Mouse (Mus musculus) CD4-positive, CD25-positive, alpha-beta regulatory T cell, adult 4 months (primary cell): ENCODE data around the gene Mtx2. TPM values are rescaled to one million over a fixed set of nuclear protein-coding genes. Genes with fewer than 3 reads are reported as not detected.
A peak's percentile ranks its signal among the peaks of the same experiment; 100 is the strongest.

Source experiments
- ATAC-seq: one replicate; pipeline ENCODE4 v1.8.0; 2017
- polyA plus RNA-seq, 2 experiments: library from polyadenylated mRNA; unstranded; fragments of 100-300 nt; shearing (Covaris generic); gene quantifications; one replicate each; pipeline ENCODE4 v1.2.1; 2017

The Mtx2 gene
- 10 to 100 TPM; 12.1 to 16.8 TPM for polyA plus RNA-seq

DNA sequence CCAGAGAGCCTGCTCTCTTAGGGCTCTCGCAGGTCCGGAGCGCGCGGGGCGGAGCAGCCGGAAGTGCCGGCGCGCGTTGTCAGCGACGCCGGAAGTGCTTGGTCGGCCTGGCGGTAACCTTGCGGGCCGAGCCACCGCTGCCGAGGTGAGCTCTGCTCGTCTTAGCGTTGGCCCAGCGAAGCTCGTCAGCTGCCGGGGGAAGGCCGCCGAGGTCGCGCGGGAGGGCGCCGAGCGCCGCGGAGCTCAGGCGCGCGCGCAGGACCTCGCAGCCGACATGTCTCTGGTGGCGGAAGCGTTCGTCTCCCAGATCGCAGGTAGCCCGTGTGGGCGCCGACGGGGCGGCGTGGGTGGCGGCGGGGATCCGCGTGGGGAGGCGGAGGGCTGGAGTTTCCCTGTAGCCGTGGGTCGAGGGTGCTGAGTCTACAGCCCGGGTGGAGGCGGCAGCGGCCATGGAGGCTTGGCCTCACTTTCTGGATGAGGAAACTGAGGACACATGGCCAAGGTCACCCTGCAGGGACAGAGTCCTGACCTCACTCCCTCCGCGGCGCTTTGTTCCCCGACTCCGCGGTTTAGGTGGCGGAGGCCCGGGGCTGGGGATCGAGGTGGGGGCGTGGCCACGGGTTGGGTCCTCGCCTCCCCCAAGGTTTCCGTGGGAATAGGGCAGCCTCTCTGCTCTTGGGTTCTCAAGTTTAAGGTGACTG, at the start of gene Mtx2:
TSS of gene Mtx2 (plus strand) at position 74 of the 701 bp plus-strand sequence.
- ATAC-seq: peak; percentile 80

DNA sequence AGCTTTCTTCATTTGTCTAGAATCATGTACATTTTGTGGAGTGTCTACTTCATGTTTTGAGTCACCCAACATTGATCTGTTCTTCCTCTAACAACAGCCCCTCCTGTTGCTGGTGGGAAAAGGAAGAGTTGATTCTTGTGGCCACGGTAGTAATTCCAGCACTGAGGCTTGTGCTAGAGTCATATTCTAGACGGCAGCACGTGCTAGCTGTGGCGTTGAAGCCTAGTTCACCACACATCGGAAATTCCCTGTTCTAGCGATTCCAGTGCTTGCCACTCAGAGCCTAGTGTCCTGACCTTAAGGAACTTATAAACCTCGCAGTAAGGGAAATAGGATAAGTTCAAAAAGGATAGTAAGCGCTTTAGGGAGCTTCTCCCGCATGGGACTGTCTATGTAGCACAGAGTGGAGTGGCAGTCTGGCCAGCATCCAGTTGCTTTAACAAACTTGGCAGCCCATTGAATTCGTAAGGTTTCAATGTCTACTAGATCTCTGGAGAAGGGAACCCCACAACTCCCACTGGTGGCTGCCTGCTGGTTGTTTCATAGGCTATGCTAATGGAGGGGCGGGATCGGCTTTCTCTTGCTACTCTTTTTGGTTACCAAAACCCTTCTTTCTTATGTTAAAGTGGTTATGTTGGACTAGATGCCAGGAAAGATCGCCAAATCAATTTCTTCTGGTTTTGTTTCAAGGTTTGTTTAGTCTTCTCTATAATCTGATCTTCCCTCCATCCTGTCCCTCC, 47.9 kb upstream of the Mtx2 start:
- ATAC-seq: no peak

DNA sequence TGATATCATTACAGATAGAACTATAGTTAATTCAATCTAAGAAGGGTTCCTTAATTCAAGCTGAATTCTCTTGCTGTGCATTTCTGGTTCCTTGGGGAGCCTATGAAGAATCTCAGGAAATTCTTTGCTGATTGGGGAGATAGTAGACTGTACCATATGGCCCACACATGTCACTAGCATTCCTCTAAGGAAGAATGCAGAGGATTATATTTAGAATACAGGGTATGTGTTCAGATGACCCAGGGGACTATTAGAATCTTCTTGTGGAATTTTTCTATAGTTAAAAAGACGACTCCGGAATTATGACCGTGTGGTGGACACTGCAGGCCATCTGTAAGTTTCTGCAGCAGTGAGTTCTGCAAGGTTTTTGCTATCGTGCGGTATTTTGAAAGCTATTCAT, 44.2 kb upstream of the Mtx2 start:
- ATAC-seq: no peak

DNA sequence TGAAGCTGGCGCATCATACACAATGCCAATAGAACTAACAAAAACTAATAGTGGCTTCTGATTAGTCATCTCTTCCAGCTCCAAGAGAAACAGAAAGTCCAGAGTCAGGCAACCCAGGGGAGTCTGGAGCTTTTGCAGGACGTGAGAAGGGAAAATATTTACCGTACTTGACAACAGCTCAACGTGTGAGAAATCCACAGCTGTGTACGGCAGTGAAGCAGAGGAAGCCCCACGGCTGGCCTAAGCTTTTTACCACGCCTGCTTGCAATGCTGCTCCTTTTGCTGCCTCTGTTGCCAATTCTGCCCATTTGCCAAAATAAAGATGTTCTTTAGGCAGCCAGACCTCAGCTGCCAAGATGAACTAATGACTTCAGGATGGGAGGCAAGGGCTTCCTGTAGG, 30.1 kb upstream of the Mtx2 start:
- ATAC-seq: no peak

DNA sequence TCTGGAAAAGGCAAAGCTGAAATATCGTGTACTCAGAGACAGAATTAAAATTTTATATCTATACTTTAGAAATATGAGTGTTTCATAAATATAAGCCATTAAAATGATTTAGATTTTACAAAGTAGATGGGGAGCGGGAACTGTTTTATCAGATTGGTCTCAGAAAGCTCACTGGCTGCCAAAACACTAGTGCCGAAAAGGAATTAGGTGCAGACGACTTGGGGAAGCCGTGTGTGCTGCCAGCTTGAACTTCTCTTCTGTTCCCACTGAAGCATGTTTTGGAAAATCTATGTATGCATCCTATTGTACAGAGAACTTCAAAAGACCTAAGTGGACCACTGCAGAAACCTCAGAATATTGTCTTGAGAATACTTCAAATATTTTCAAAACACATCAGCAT, 17.2 kb upstream of the Mtx2 start:
- ATAC-seq: no peak

DNA sequence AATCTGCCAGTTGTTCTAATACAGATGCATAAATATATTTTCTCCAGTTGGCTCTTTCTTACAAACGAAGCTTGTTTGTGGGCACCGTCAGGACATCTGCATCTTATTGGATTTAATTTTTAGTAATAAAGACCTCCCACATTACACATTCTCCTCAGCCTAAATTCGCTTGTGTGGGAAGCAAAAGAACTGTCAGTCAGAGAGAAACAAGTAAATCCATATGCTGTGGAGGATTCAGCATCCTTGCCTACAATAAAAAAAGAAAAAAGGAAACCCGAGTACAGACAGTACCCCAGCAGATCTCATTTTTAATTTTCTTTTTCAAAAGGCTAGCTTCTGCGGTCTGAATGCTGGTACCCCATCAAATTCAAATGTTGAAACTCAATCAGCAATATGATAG, 2.9 kb upstream of the Mtx2 start:
- no peak for ATAC-seq

DNA sequence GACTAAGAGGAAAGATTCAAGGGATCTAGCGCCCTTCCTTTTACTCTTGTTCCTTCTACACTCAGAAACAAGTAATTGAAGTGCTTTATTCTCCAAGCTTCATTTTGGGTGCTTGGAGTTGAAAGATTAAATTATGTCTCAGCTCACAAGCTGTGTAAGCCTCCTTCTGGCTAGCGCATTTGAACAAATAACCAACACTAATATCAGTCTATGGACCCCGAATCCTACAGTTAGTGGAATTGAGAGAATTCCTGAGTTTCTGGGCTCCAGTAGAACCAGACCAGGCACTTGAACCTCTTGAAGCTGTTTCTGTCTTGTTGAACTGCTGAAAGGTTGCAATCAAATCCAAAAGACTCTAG, 253 bp upstream of the Mtx2 start:
- ATAC-seq: no peak

DNA sequence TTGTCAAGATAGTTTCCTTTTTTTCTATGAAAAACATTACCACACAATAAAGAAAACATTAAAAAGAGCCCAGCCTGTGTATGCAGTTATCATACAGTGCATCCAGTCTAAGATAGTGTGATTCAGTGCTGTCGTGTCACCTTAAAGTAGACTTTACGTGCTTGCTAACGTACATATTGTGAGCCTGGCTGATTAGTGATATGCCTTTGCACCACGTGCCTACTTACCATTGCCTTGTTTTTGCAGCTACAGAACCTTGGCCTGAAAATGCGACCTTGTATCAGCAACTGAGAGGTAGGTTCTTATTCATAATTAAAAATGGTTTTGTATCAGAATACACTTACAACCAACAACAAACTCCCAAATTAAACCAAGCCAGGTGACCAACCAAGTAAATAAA, 21.4 kb downstream of the Mtx2 start:
- no peak for ATAC-seq

DNA sequence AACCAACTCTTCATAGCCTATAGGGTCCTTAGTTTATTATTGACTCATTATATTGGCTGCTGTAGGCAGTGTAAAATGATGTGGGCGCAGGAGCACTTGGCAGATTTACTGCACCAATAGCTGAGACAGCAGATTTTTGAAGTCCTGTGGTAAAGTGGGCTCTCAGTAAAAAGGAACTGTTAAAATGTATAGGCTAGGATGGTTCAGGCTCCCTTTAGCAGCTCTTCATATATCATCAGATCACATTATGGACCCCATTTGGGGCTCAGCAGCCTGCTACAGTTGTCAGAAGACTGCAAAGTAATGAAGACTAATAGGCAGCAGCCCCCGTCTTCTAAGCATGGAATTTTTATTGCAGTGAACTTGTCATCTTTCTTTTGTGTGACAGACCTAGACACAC, 21.9 kb downstream of the Mtx2 start:
- ATAC-seq: no peak

DNA sequence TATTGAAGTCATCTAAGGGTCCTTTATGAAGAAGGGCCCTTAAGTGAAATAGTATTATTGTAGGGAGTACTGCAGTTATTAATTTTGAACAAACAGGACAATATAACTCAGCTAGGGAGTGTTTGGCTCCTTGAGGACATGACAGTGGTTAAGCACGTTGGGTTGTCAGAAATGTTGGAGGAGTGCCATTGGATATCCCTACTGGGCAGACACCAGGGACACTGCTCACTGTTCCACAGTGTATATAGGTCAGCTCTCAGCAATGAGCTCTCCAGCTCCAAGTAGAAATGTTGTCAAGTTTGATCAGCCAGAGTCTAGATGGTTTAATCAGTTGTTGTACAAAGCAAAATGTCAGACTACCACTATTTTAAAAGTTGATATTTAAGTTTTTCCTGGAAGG, 24.4 kb downstream of the Mtx2 start:
- no peak for ATAC-seq

DNA sequence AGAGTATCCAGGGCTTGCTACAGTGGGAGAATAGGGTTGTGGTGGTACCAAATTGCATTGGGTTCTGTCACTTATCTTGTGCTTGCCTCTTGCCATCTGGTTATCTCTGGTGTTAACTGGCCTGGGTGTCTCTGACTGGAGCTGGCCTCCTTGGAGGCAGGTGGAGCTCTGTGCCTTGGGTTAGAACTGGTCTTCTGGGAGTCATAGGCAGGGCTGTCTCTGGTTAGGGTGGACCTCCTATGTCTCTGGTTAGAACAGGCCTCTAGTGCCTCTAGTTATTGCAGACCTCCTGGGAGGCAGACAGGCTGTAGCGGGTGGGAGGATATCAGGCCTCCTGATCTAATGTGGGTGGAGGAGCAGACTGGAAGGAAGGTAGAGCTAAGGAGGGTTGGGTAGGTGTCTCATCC, 36.5 kb downstream of the Mtx2 start:
- ATAC-seq: no peak

DNA sequence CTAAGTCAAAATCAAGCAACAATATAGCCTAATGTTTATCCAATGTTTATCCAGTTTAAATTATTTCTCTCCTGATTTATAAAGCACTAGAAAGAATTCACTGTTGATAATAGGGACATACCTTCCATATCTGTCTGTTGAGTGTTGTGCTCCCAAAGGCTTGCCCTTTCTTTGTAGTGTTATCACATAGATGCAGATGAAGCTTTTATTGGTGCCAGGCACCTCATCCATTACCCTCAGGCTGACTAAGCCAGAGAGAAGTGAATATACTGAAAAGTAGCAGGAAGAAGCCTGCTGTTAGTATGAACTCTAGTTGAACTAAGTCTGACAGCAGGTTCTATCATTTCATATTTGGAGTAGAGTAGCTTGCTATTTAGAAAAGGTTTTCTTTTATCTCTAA, 39.8 kb downstream of the Mtx2 start:
- ATAC-seq: no peak

DNA sequence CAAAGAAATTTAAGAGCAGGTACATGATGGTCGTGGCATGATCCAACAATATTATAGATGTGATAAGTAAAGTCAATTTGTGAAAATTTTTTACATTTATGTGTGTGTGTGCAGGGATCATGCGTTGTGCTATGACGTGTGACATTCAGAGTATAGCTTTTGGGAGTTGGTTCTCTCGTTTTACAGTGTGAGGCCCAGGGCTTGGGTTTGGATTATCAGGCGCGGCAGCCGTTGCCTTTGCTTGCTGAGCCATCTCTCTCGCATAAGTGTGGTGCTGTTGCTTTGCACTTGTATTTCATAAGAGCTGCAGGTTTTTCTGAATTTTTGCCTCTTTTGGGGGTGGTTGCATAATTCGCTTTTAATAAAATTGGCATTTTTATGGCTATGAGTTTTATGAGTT, 48.4 kb downstream of the Mtx2 start:
- no peak for ATAC-seq

DNA sequence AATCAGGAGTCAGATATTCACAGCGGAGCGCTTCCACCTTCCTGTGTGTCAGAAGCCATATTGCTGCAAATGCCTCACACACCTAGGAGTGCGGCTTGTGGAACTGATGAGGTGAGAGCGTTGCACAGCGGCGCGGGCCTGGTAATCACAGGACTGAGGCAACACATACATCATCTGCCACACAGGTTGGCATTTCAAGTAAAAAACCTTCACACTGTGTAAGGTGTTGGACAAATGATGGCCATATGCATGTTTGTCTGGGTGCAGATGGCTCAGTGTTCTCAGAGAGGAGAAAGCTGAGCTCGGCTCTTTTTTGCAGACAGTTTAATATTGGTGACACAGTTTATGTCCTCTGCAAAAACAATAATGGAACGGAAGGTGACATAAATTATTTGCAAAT, 58.8 kb downstream of the Mtx2 start:
- ATAC-seq: no peak

DNA sequence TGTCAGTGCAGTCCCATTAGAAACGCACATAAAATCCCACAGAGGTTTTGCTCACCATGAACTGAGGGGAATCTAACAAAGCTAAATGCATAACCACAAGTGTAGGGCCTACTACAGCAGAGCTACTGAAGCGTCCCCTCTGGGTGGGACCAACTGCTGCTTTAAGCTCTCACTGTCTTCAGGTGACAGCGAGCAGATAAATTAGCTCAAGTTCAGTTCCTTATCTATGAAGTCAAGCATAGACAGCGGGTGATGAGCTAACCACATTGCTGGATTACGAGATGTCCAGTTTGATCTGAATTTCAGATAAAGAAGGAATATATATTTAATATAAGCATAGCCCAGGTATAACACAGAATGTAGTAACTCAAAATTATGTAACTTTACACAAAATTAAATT, 66.3 kb downstream of the Mtx2 start:
- ATAC-seq: no peak

DNA sequence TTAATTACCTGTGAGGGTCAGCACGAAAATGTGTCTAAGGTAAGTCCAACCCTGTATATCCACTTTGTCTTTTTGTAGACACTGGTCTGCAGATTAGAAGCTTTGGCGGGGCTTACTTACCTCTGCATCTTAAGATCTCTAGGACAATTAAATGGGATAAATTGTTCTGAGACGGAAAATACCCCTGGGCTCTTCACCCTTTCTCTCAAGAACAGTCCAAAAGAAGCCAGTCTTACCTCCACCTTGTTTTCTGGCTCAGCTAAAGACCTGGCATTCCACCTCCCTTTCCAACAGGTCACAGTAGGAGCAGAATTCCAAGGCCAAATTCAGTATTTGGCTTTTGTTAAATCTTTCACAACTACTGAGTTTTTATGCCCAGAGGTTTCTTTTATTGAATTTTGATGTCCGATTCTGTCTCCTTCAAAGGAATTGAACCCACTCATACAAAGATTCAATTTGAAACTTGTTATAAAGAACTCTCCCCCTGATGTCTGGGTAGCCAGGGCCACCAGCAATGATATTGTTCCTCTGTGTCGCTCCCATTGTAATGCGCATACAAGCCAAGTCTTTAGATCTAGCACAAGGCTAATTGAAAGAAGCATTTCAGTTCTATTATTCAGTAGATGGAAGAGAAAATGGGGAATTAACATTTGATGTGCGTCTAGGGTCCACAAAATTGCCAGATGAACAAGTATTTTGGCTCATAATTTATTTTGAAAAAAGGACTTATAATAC, 67.4 kb downstream of the Mtx2 start:
- no peak for ATAC-seq

DNA sequence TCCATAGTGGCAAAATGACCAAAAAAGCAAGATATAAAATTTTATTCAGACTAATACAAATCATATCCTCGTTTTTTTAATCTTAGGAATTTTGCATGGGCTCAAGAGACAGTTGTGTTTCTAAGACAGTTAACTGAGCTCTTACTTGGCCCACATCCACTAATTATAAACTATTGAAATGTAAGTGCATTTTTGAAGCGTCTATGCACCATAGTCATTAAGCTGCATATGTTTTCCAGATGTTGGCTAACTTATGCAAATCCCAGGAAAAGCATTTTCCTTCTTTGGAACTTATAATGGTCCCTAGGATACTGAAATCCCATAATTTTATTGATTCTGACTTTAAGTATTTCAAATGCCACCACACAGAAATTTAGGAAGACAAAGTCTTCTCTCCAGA, 68.5 kb downstream of the Mtx2 start:
- no peak for ATAC-seq

DNA sequence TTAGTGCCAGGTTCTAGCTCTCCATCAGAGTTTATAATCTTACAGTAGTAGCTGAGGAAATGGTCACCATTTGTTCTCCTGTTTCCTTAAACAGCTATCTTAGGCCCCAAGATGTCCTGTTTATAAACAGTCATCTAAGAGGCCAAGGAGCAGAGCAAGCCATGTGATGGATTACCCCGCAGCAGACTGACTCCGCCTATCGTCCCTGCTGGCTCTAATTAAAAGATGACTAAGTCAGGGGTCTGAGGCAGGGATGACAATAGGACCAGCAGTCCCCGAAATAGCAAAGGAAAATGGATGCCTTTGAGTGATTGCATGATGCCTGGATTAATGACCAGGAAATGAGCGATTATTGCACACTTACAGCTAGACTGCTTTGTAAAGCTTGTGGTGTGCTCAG, 74.4 kb downstream of the Mtx2 start:
- no peak for ATAC-seq

DNA sequence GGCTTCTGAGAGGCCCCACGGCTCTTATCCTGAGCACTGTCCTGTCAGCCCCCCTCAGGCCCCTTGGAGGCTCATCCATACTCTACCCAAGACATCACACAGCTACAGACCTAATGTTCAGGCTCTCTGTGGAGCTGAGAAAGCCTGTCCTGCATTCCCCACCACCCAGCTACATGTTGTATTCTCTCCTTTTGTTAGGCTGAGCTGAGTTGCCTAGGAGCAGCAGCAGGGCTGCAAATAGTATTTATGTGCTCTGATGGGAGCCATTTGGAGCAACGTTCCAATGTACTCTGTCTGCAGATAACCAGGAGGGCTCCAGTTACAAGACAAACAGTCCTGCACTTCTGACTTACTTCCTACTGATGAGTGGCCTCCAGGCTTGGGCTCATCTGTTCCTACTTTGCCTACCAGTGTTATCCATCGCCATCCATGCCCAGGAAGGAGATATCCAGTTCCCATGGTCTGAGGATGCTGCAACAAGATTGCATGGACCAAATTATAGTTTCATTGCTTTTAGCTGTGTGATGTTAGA, 76.2 kb downstream of the Mtx2 start:
- ATAC-seq: no peak

DNA sequence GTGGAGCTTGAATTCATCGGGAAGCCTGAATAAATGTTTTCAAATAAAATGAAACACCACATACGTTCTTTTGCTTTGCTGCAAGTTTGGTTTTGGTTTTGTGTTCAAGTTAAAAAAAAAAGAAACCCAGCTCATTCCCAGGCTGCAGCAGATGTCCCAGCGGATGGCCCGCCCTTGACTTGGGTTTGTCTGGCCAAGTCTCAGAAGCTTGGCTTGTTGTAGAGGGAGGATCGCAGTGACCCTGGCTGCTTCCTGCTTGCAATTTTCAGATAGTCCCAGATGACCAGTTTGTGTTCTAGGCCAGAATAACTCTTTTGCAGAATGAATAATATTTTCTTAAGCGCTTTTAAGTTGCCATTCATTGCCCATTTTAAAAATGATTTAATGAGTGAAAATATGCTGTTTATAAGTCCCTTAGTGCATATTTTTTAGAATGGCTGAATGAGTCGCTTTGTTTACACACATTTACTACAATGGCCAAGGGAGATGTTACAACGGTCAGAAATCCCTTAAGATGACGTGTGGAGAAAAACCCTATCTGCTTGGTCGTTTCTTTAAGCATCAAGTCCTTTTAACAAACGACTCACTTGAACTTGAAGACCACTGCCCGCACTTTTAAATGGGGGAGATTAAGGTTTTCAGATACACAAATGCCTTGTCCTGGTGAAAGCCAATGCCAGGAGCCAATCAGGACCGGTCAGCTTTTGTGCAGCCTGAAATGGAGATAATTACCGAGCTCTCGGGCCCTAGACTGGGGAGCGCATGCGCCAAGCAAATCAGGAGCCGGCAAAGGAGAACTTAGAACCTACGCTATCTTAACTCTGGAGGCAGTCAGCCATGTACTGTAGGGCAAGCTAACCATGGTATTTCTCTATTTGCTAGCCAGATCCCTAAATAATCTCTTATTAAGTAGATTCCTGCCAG, 82.0 kb downstream of the Mtx2 start:
- no peak for ATAC-seq

DNA sequence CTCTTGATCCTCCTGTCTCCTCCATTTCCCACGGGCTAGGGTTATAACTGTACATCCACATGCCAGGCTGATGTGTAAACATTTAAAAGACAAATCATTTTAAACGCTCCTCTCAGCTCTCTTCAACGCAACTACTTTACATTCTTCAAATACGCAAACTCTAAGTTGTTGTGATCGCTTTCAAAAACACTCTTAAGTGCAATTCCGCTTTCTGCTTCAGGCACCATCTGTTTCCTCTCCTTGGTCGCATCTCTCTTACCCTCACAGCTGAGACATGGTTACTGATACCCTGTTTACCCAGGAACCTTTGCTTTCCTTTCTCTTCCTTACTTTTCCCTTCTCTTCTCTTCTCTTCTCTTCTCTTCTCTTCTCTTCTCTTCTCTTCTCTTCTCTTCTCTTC, 86.4 kb downstream of the Mtx2 start:
- no peak for ATAC-seq

DNA sequence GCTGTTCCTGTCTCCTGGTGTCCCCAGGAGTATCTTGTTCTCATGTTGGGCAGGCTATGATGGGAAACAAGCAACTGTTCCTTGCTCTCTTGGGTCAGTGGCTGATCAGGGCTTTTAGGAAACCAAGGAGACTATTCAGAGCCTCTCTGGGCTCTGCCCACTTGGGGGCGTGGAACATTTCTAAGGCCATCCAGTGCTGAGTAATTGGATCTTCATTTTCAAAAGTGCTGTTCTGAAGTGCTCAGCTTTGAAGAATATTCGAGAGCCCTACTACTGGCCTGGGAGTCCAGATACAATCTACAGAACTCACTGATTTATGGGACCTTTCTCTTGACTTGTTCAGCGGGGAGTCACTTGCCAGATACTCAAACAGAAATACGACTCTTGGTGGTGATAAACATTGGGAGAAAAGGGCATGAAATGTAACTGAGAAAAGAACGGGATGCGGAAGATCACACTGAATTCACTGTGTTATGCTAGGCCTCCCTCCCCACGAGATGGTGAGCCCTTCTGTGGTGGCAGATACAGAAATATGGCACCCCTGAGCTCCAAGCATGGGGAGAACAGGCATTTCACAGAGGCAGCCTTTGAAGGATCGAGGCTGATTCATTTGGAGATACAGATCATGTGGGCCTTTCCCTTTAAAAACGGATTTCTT, 92.4 kb downstream of the Mtx2 start:
- ATAC-seq: no peak
